Mouse (Mus musculus): ENCODE data around the gene Fhl2.

Fhl2 gene

GRCm38 (mm10) chr1:43098031-43098984 lies 98.5 kb downstream of the Fhl2 start, which contains the start of the genes Tgfbrap1 and AI597479:
TSS of gene Tgfbrap1 (minus strand) at chr1:43098637.
TSS of gene AI597479 (plus strand) at chr1:43098710.
- peak; percentile 86 for DNase-seq

GRCm38 (mm10) chr1:43094206-43094605 lies 102.6 kb downstream of the Fhl2 start:
- DNase-seq: no peak

- peak; percentile 69 for DNase-seq
Observed at GRCm38 (mm10) chr1:43092056-43093015, 104.4 kb downstream of the Fhl2 start.

GRCm38 (mm10) chr1:43091306-43092055 lies 105.3 kb downstream of the Fhl2 start:
- no peak for DNase-seq

GRCm38 (mm10) chr1:43090418-43090817 lies 106.4 kb downstream of the Fhl2 start:
- no peak for DNase-seq

GRCm38 (mm10) chr1:43082946-43083345 lies 113.8 kb downstream of the Fhl2 start:
- no peak for DNase-seq

GRCm38 (mm10) chr1:43078124-43078523 lies 118.7 kb downstream of the Fhl2 start:
- DNase-seq: no peak

- no peak for DNase-seq
Observed at GRCm38 (mm10) chr1:43074791-43075190, 122.0 kb downstream of the Fhl2 start.
